Mouse (Mus musculus) midbrain, embryonic 16.5 days (tissue): ENCODE measurements around the gene Fbxo9. TPM values are rescaled to one million over a fixed set of nuclear protein-coding genes. Genes with fewer than 3 reads are reported as not detected.

Experiments
- ATAC-seq: fragments of 200-750 bp; cut with Nextera tagmentation; 2 replicates; pipeline ENCODE4 v1.8.0; 2017; ENCODE audit warnings: moderate TSS enrichment
- H3K27ac ChIP-seq: fragments of 300-500 bp; sonication (generic); 2 replicates; pipeline ENCODE4 v1.5.1; 2014; ENCODE audit warnings: mild to moderate bottlenecking, low read length, mixed read lengths
- H3K27me3 ChIP-seq: fragments of 300-500 bp; sonication (generic); 2 replicates; pipeline ENCODE4 v1.6.1; 2014; ENCODE audit warnings: low read depth, low read length, mixed read lengths; ENCODE audit not compliant: control insufficient read depth, insufficient read depth
- H3K36me3 ChIP-seq: fragments of 300-500 bp; sonication (generic); 2 replicates; pipeline ENCODE4 v1.6.1; 2014; ENCODE audit warnings: mild to moderate bottlenecking, low read length, moderate library complexity, mixed read lengths; ENCODE audit not compliant: control insufficient read depth, insufficient read depth
- H3K4me1 ChIP-seq: fragments of 300-500 bp; sonication (generic); 2 replicates; pipeline ENCODE4 v1.6.1; 2014; ENCODE audit warnings: mild to moderate bottlenecking, low read length, mixed read lengths; ENCODE audit not compliant: control insufficient read depth, insufficient read depth
- H3K4me2 ChIP-seq: fragments of 300-500 bp; sonication (generic); 2 replicates; pipeline ENCODE4 v1.6.1; 2014; ENCODE audit warnings: mild to moderate bottlenecking, low read length, mixed read lengths
- H3K4me3 ChIP-seq: fragments of 300-500 bp; sonication (generic); 2 replicates; pipeline ENCODE4 v1.5.1; 2014; ENCODE audit warnings: low read depth, mild to moderate bottlenecking, low read length, moderate library complexity, mixed read lengths
- H3K9ac ChIP-seq: fragments of 300-500 bp; sonication (generic); 2 replicates; pipeline ENCODE4 v1.6.1; 2014; ENCODE audit warnings: low read depth, low read length, mixed read lengths
- H3K9me3 ChIP-seq: fragments of 300-500 bp; sonication (generic); replicated peaks from 2 replicates; pipeline ENCODE4 v1.6.1; 2014; ENCODE audit warnings: mild to moderate bottlenecking, low read length, mixed read lengths; ENCODE audit not compliant: control insufficient read depth, poor library complexity, severe bottlenecking
- WGBS: fragments of 180-500 bp; shearing (Covaris S2); extraction: QIAGEN DNeasy Blood & Tissue Kit; methylation state at CpG from one replicate; pipeline ENCODE4 v1.1.7; 2014; 5-methylcytosine and 5-hydroxymethylcytosine counted together
- polyA plus RNA-seq: library from polyadenylated mRNA; unstranded; fragments of >200 nt; fragmentation: Nextera tagmentation; extraction: Ambion mirVana; gene quantifications from 2 replicates; pipeline ENCODE4 v1.2.1, GENCODE M21; 2015

Fbxo9 gene
- polyA plus RNA-seq, 1 experiment from 2014 or later = 81.0 TPM

DNA sequence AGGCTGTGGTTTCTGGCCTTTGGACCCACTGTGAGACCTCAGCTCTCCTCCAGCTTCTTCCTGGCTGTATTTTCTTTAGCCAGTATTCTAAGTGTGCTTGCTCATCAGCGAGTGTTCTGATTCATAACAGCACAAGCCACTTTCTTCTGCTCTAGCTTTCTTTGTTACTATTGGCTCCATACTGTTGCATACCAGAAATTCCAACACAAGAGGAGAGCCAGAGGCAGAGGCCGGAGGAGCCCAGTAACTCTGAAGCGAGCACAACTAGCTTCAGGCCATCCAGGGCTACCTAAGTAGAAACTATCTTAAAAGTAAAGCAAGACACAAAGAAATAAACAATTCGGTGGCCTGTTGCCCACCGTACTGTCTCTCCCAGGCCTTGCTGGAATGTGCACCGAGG is 63.7 kb downstream of the Fbxo9 start:
- H3K4me2 ChIP-seq = no peak overlapping the region
- H3K9me3 ChIP-seq = no peaks in the 10 kb centered on the region
- H3K27me3 ChIP-seq = no peaks in the 10 kb centered on the region
- no peak overlapping the region for H3K9ac ChIP-seq
- WGBS = 68% methylated on average over 6 of the region's 6 CpGs
- no peak for ATAC-seq
- no peak overlapping the region for H3K4me3 ChIP-seq
- no peaks in the 10 kb centered on the region for H3K4me1 ChIP-seq
- H3K27ac ChIP-seq = no peak overlapping the region
- H3K36me3 ChIP-seq = no peaks in the 10 kb centered on the region

DNA sequence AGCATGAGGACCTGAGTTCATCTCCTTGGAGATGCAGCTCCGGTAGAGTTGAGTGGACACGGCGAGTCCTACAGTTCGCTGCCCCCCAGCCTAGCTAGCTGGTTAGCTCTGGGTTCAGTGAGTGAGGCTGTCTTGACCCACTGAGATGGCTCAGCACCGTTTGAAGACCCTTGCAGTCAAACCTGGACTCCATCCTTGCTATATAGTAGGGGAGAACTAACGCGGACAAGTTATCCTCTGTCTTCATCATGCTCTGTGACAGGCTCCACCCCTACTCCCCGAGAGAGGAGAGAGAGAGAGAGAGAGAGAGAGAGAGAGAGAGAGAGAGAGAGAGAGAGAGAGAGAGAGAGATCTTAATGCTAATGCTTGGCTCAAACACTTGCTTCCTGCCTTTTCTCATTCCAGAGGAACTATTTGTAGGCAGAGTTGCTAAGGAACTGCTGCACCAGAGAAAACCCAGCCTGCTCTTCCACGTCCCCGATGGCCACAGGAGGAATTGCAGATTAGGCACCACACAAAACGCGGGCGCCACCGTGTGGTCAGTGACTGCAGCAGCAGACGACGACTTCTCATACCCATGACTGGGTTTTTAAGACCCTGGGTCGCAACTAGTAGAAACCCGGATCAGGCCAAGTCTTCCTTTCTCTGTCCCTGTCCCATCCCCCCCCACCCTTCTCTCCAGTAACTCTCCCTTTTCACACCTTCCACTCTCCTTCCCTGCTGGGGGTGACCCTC is 69.9 kb downstream of the Fbxo9 start:
- H3K4me1 ChIP-seq = no peaks in the 10 kb centered on the region
- no peak overlapping the region for H3K27ac ChIP-seq
- H3K9ac ChIP-seq = no peak overlapping the region
- peak; percentile 79 for ATAC-seq
- H3K36me3 ChIP-seq = no peaks in the 10 kb centered on the region
- 40% methylated on average over 18 of the region's 18 CpGs for WGBS
- H3K4me2 ChIP-seq = no peak overlapping the region
- no peaks in the 10 kb centered on the region for H3K27me3 ChIP-seq
- H3K9me3 ChIP-seq = no peaks in the 10 kb centered on the region
- no peak overlapping the region for H3K4me3 ChIP-seq

DNA sequence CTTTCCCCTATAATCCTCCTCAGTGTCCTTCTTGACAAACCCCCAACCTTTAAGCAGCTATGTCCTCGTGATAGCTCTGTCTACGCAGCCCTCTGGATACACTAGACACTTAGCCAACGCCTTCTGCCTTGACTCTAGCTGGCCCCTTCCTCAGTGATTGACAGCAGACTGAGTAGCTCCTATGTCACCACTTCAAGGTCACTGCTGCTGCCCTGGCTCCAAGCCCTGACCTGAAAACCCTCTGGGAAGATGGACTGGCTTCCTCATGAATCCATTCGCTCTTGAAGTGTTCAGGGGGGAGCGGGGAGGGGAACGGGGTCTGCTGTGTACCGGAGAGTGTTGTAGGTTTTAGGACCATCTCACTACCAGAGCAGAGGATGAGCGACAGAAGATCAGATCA is 73.0 kb downstream of the Fbxo9 start:
- WGBS = 92% methylated on average over 8 of the region's 8 CpGs
- no peak for ATAC-seq

DNA sequence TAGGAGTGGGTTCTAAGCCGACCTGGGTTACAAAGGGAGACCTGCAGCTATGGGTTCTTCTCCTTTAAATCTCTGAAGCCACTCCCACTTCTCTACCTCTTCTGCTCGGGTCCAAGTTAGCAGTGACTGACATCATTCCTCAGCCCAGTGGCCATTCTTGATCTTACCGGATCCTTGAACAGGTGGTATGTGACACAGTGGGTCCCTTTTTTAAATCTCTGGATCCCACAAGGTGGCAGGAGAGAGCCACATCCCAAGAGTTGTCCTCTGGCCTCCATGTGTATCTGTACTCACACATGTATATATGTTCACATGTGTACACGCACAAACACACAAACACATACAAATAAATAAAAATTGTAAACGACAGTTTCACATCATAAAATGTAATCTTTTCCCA is 73.6 kb downstream of the Fbxo9 start:
- H3K27me3 ChIP-seq = no peaks in the 10 kb centered on the region
- H3K4me1 ChIP-seq = no peaks in the 10 kb centered on the region
- 90% methylated on average over 5 of the region's 5 CpGs for WGBS
- no peak overlapping the region for H3K27ac ChIP-seq
- H3K9ac ChIP-seq = no peak overlapping the region
- H3K4me3 ChIP-seq = no peak overlapping the region
- H3K9me3 ChIP-seq = no peaks in the 10 kb centered on the region
- H3K4me2 ChIP-seq = no peak overlapping the region
- ATAC-seq = no peak
- no peaks in the 10 kb centered on the region for H3K36me3 ChIP-seq

More for the DNA sequence above, 73.0 kb downstream of the Fbxo9 start:
- H3K4me3 ChIP-seq = no peak overlapping the region
- H3K4me1 ChIP-seq = no peaks in the 10 kb centered on the region
- H3K36me3 ChIP-seq = no peaks in the 10 kb centered on the region
- no peaks in the 10 kb centered on the region for H3K27me3 ChIP-seq
- no peak overlapping the region for H3K4me2 ChIP-seq
- no peaks in the 10 kb centered on the region for H3K9me3 ChIP-seq
- H3K27ac ChIP-seq = no peak overlapping the region
- no peak overlapping the region for H3K9ac ChIP-seq

DNA sequence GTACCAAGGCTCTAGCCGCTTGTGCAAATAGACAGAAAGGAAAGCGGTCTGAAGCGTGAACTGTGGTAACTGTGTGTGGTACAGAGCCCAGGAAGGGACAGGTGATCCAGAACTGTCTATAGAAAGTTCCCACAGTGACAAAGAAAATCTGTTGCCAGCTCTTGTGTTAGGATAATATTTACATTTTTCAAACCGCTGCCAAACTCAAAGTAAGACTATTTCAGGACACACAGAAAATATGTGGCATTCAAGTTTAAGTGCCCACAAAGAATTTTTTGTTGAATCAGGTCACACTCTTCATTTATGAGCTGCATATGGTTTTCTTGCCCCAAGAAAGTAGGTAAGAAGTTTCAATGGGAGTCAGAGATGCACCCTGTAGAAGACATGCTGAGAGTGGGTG is 75.9 kb downstream of the Fbxo9 start:
- 94% methylated on average over 4 of the region's 4 CpGs for WGBS
- Histone ChIP-seq H3K4me3 (no peak overlapping the region), H3K4me2 (no peak overlapping the region), H3K9me3 (no peaks in the 10 kb centered on the region), H3K4me1 (no peaks in the 10 kb centered on the region), H3K36me3 (no peaks in the 10 kb centered on the region), H3K9ac (no peak overlapping the region), H3K27me3 (no peaks in the 10 kb centered on the region), H3K27ac (no peak overlapping the region)
- no peak for ATAC-seq

Other genes starting within 250 kb of the Fbxo9 start
- 66.4 and 67.4 TPM in 2 replicates for gene Elovl5, start 191.7 kb downstream of the Fbxo9 start, polyA plus RNA-seq
- gene Gcm1, start 57.1 kb downstream of the Fbxo9 start, polyA plus RNA-seq = not detected in 2 replicates
- 42.5 and 44.5 TPM in 2 replicates for gene Ick, start 127 bp upstream of the Fbxo9 start, polyA plus RNA-seq
- 14.3 and 18.5 TPM in 2 replicates for gene Gsta4, start 73.7 kb upstream of the Fbxo9 start, polyA plus RNA-seq
- not detected in 2 replicates for gene Gsta1, start 121.6 kb upstream of the Fbxo9 start, polyA plus RNA-seq
- not detected in 2 replicates for gene Gm3776, start 148.1 kb upstream of the Fbxo9 start, polyA plus RNA-seq
- not detected in 2 replicates for gene Gm10639, start 180.9 kb upstream of the Fbxo9 start, polyA plus RNA-seq
- gene Omt2a, start 205.7 kb upstream of the Fbxo9 start, polyA plus RNA-seq = not detected in 2 replicates
- gene Omt2b, start 218.5 kb upstream of the Fbxo9 start, polyA plus RNA-seq = not detected in 2 replicates
- not detected in 2 replicates for gene Gsta2, start 246.7 kb upstream of the Fbxo9 start, polyA plus RNA-seq